Comparison of ENCODE assay signal across 12 mouse cellular contexts in genomic region chr9:36905452-36905851, GRCm38 (mm10).
A peak's percentile ranks its signal among the peaks of the same experiment; 100 is the strongest.
DNase-seq lines count a peak whose midpoint lies in the region; ATAC-seq and TF ChIP-seq lines count a peak whose summit lies in the region.
"Had no signal": no experiment of that assay in that cellular context is flagged by ENCODE, and none has a peak within 500 bp of the region (broad histone marks: within the 10 kb centered on the region; RNA-seq: fewer than 3 reads in every experiment).

No protein-coding gene starts in this region.

- no peak overlapping the region for H3K4me3 ChIP-seq in heart, embryonic 10.5 days
- no peak overlapping the region for H3K4me3 ChIP-seq in midbrain, embryonic 13.5 days (replicated peaks)
- no peak overlapping the region for H3K4me3 ChIP-seq in midbrain, embryonic 16.5 days (ENCODE audit: low read depth, low read length)
- H3K4me3 ChIP-seq: midbrain, embryonic 12.5 days had no signal

- no peak overlapping the region for H3K4me2 ChIP-seq in midbrain, embryonic 13.5 days (replicated peaks)
- no peak overlapping the region for H3K4me2 ChIP-seq in midbrain, embryonic 16.5 days (ENCODE audit: low read length)
- H3K4me2 ChIP-seq: midbrain, embryonic 12.5 days had no signal

- no peak for TF ChIP-seq CTCF in brain, embryonic 14.5 days (IDR thresholded peaks at IDR 0.05; ENCODE audit: borderline replicate concordance, extremely low read depth, insufficient read depth, insufficient read length)

- H3K4me1 ChIP-seq in heart, embryonic 10.5 days, result no peaks in the 10 kb centered on the region
- H3K4me1 ChIP-seq in midbrain, embryonic 13.5 days (replicated peaks), result no peaks in the 10 kb centered on the region
- H3K4me1 ChIP-seq in midbrain, embryonic 16.5 days (ENCODE audit: control insufficient read depth, insufficient read depth, low read length), result no peaks in the 10 kb centered on the region
- H3K4me1 ChIP-seq: midbrain, embryonic 12.5 days had no signal

- no peak overlapping the region for H3K27ac ChIP-seq in heart, embryonic 10.5 days
- H3K27ac ChIP-seq in midbrain, embryonic 13.5 days, result no peak overlapping the region
- H3K27ac ChIP-seq in midbrain, embryonic 16.5 days (ENCODE audit: low read length), result no peak overlapping the region
- H3K27ac ChIP-seq: liver, embryonic 14.5 days; midbrain, embryonic 12.5 days had no signal

- intact Hi-C loops in heart, postnatal 10 days (cut with DNase I), result no loop called here

- H3K36me3 ChIP-seq in heart, embryonic 10.5 days, result no peaks in the 10 kb centered on the region
- H3K36me3 ChIP-seq in midbrain, embryonic 13.5 days, result peaks cover 25% of the 10 kb centered on the region
- no peaks in the 10 kb centered on the region for H3K36me3 ChIP-seq in midbrain, embryonic 16.5 days (ENCODE audit: control insufficient read depth, insufficient read depth, low read length)

- peak; percentile 26 to 41 for DNase-seq in heart, postnatal 10 days
- no peak for DNase-seq in heart, embryonic 10.5 days (ENCODE audit: low spot score)
- DNase-seq in brain, embryonic 14.5 days (ENCODE audit: low read depth), result peak; percentile 61
- peak; percentile 28 for DNase-seq in lung, postnatal 36 days
- DNase-seq: adrenal gland, adult 8-10 months had no signal

- 76% methylated on average over 4 of the region's 4 CpGs for WGBS in heart, embryonic 10.5 days
- WGBS in midbrain, embryonic 13.5 days, result 72% methylated on average over 4 of the region's 4 CpGs
- 69% methylated on average over 4 of the region's 4 CpGs for WGBS in midbrain, embryonic 16.5 days

- no peaks in the 10 kb centered on the region for H3K9me3 ChIP-seq in heart, embryonic 10.5 days
- no peaks in the 10 kb centered on the region for H3K9me3 ChIP-seq in midbrain, embryonic 13.5 days
- H3K9me3 ChIP-seq in midbrain, embryonic 16.5 days (replicated peaks; ENCODE audit: control insufficient read depth, low read length, poor library complexity, severe bottlenecking), result no peaks in the 10 kb centered on the region
- H3K9me3 ChIP-seq: midbrain, embryonic 12.5 days had no signal

- ATAC-seq in midbrain, embryonic 13.5 days, result 0 out of 2 replicates have a peak, but pooled peaks have one; percentile 58
- ATAC-seq in midbrain, embryonic 16.5 days, result no peak
- no peak for ATAC-seq in monocyte, adult 5-6 weeks (replicated peaks; ENCODE audit: insufficient number of reproducible peaks, low FRiP score, low TSS enrichment, poor library complexity, severe bottlenecking)
- ATAC-seq in activated CD4-positive, CD25-positive, alpha-beta regulatory T cell, adult 4 months, result no peak
- ATAC-seq: Patski had no signal

- H3K9ac ChIP-seq in midbrain, embryonic 13.5 days (replicated peaks), result 0 out of 2 replicates have a peak overlapping the region, but pooled peaks have one; percentile 17
- no peak overlapping the region for H3K9ac ChIP-seq in midbrain, embryonic 16.5 days (ENCODE audit: low read depth, low read length)
- H3K9ac ChIP-seq: liver, embryonic 14.5 days; midbrain, embryonic 12.5 days had no signal

- no peak for TF ChIP-seq POLR2A in brain, embryonic 14.5 days (IDR thresholded peaks at IDR 0.05; ENCODE audit: borderline replicate concordance, extremely low read depth, insufficient read depth, insufficient read length, poor library complexity, severe bottlenecking)

- H3K27me3 ChIP-seq in heart, embryonic 10.5 days (ENCODE audit: insufficient read depth, poor library complexity, severe bottlenecking), result no peaks in the 10 kb centered on the region
- H3K27me3 ChIP-seq in midbrain, embryonic 13.5 days, result no peaks in the 10 kb centered on the region
- no peaks in the 10 kb centered on the region for H3K27me3 ChIP-seq in midbrain, embryonic 16.5 days (ENCODE audit: control insufficient read depth, insufficient read depth, low read depth, low read length)
- H3K27me3 ChIP-seq: midbrain, embryonic 12.5 days had no signal
